19 mouse cellular contexts compared by ENCODE assay signal in genomic region chr7:142030073-142030472, GRCm38 (mm10). TPM values are rescaled to one million over a fixed set of nuclear protein-coding genes. Genes with fewer than 3 reads are reported as not detected.
DNase-seq lines count a peak whose midpoint lies in the region; ATAC-seq and TF ChIP-seq lines count a peak whose summit lies in the region.
"Had no signal": no experiment of that assay in that cellular context is flagged by ENCODE, and none has a peak within 500 bp of the region (broad histone marks: within the 10 kb centered on the region; RNA-seq: fewer than 3 reads in every experiment).

No protein-coding gene starts in this region.

- H3K36me3 ChIP-seq in lung, postnatal 0 days (ENCODE audit: insufficient read depth, low read length), result no peaks in the 10 kb centered on the region

- CTCF ChIA-PET in Patski (lab: Charles Lee), result interaction anchor here (1.1 to 4.9 kb wide), 2 partner anchors 12 to 17 kb away, joined by 3 to 37 read pairs; no protein-coding TSS in a partner anchor

- no peak overlapping the region for H3K4me3 ChIP-seq in lung, postnatal 0 days (ENCODE audit: low read depth, low read length)

- TF ChIP-seq EP300 in lung, postnatal 0 days (IDR thresholded peaks at IDR 0.05), result peak; percentile 50; the same call in 1 of the 2 replicates

- no peak overlapping the region for H3K4me2 ChIP-seq in lung, postnatal 0 days (replicated peaks; ENCODE audit: low read depth, low read length)

- TF ChIP-seq CTCF in lung, postnatal 0 days (IDR thresholded peaks at IDR 0.05), result no peak
- no peak for TF ChIP-seq CTCF in Patski (IDR thresholded peaks at IDR 0.05)

- no peaks in the 10 kb centered on the region for H3K9me3 ChIP-seq in lung, postnatal 0 days (ENCODE audit: low read length)
- H3K9me3 ChIP-seq: G1E had no signal

- ATAC-seq in lung, postnatal 0 days, result no peak
- ATAC-seq in Patski, result peak; percentile 68
- ATAC-seq: activated CD4-positive, CD25-positive, alpha-beta regulatory T cell, adult 4 months; CD4-positive, CD25-positive, alpha-beta regulatory T cell, adult 4 months had no signal

- peaks cover 28% of the 10 kb centered on the region; the same call in 1 of the 2 replicates for H3K4me1 ChIP-seq in lung, postnatal 0 days (ENCODE audit: insufficient read depth, low read depth, low read length)

- POLR2A ChIA-PET in Patski (lab: Charles Lee), result no interaction called here

- H3K27ac ChIP-seq in lung, postnatal 0 days (ENCODE audit: low read length), result no peak overlapping the region

- H3K9ac ChIP-seq in lung, postnatal 0 days (replicated peaks; ENCODE audit: low read depth), result no peak overlapping the region

- DNase-seq in lung, postnatal 0 days (ENCODE audit: low spot score), result peak; percentile 58
- no peak for DNase-seq in lung, postnatal 10 days
- no peak for DNase-seq in Patski (ENCODE audit: low read depth, low spot score)
- DNase-seq in urinary bladder, adult 2 months (ENCODE audit: low spot score), result no peak
- DNase-seq: adrenal gland, adult 2 months; adrenal gland, adult 8-10 months; adrenal gland, postnatal 10 days; adrenal gland, postnatal 14 days; adrenal gland, postnatal 25 days; adrenal gland, postnatal 36 days; B cell, adult 2 months; cerebellum, adult 11 months; cerebellum, adult 11-12 months; cerebellum, adult 18-20 months; cerebellum, adult 2 months had no signal

- no peaks in the 10 kb centered on the region for H3K27me3 ChIP-seq in lung, postnatal 0 days (replicated peaks; ENCODE audit: insufficient read depth, low read length)
- no peaks in the 10 kb centered on the region for H3K27me3 ChIP-seq in Patski
- H3K27me3 ChIP-seq: CH12.LX had no signal

- in situ Hi-C loops in Patski (cut with MboI; ENCODE audit: low pct_unique_long_range_greater_than_20kb), result no loop called here

RNA-seq across cellular contexts. Expression of gene Mob2, which starts 30.8 kb away (rescaled TPM):
- polyA plus RNA-seq in lung, postnatal 0 days (2015; fragmentation: Nextera tagmentation; extraction: Ambion mirVana), result 85.9 and 104 TPM in 2 replicates
- polyA plus RNA-seq in Patski (2021), result 35.2 TPM
- polyA plus RNA-seq in urinary bladder, adult 2 months (2012; rRNA removed), result 91.8 and 102 TPM in 2 replicates
